Comparison of ENCODE assay signal across 28 mouse cellular contexts in genomic region chr10:106872714-106873113, GRCm38 (mm10).
"Had no signal": no experiment of that assay in that cellular context is flagged by ENCODE, and none has a peak within 500 bp of the region (broad histone marks: within the 10 kb centered on the region; RNA-seq: fewer than 3 reads in every experiment).

No protein-coding gene starts in this region.

- H3K4me1 ChIP-seq: embryonic facial prominence, embryonic 12.5 days; embryonic facial prominence, embryonic 13.5 days; embryonic facial prominence, embryonic 15.5 days; forebrain, embryonic 10.5 days; forebrain, embryonic 12.5 days; forebrain, embryonic 13.5 days; forebrain, embryonic 15.5 days had no signal

- H3K27ac ChIP-seq: embryonic facial prominence, embryonic 10.5 days; embryonic facial prominence, embryonic 12.5 days; embryonic facial prominence, embryonic 13.5 days; embryonic facial prominence, embryonic 15.5 days; forebrain, embryonic 10.5 days; forebrain, embryonic 12.5 days; forebrain, embryonic 13.5 days; forebrain, embryonic 15.5 days; gastrocnemius, adult 2 months had no signal

- ATAC-seq: forebrain, embryonic 13.5 days; forebrain, embryonic 14.5 days; forebrain, embryonic 15.5 days; forebrain, embryonic 16.5 days; forebrain, postnatal 0 days had no signal

- H3K4me2 ChIP-seq: embryonic facial prominence, embryonic 12.5 days; embryonic facial prominence, embryonic 13.5 days; embryonic facial prominence, embryonic 15.5 days; forebrain, embryonic 12.5 days; forebrain, embryonic 13.5 days; forebrain, embryonic 15.5 days had no signal

- H3K9me3 ChIP-seq: embryonic facial prominence, embryonic 10.5 days; embryonic facial prominence, embryonic 12.5 days; embryonic facial prominence, embryonic 13.5 days; embryonic facial prominence, embryonic 15.5 days; forebrain, embryonic 10.5 days; forebrain, embryonic 12.5 days; forebrain, embryonic 13.5 days; forebrain, embryonic 15.5 days had no signal

- H3K4me3 ChIP-seq: embryonic facial prominence, embryonic 10.5 days; embryonic facial prominence, embryonic 12.5 days; embryonic facial prominence, embryonic 13.5 days; embryonic facial prominence, embryonic 15.5 days; erythroblast, embryonic 14.5 days; forebrain, embryonic 10.5 days; forebrain, embryonic 12.5 days; forebrain, embryonic 13.5 days; forebrain, embryonic 15.5 days; gastrocnemius, adult 2 months had no signal

- H3K36me3 ChIP-seq: embryonic facial prominence, embryonic 10.5 days; embryonic facial prominence, embryonic 12.5 days; embryonic facial prominence, embryonic 13.5 days; embryonic facial prominence, embryonic 15.5 days; forebrain, embryonic 10.5 days; forebrain, embryonic 12.5 days; forebrain, embryonic 15.5 days had no signal

- H3K9ac ChIP-seq: embryonic facial prominence, embryonic 12.5 days; embryonic facial prominence, embryonic 13.5 days; embryonic facial prominence, embryonic 15.5 days; forebrain, embryonic 12.5 days; forebrain, embryonic 13.5 days; forebrain, embryonic 15.5 days; forebrain, postnatal 0 days had no signal

- H3K27me3 ChIP-seq: embryonic facial prominence, embryonic 12.5 days; embryonic facial prominence, embryonic 13.5 days; embryonic facial prominence, embryonic 15.5 days; forebrain, embryonic 12.5 days; forebrain, embryonic 13.5 days; forebrain, embryonic 15.5 days had no signal

- DNase-seq: cerebellum, adult 18-20 months; cerebellum, adult 2 months; cerebellum, adult 9-10 months; cerebellum, adult 9-11 months; cerebellum, postnatal 10 days; cerebellum, postnatal 14 days; cerebellum, postnatal 25 days; cerebellum, postnatal 36 days; embryo, embryonic 11 days; forebrain, postnatal 0 days; gastrocnemius, adult 2 months; gastrocnemius, postnatal 10 days; gastrocnemius, postnatal 14 days; gastrocnemius, postnatal 25 days; gastrocnemius, postnatal 36 days; heart, adult 11 months; heart, adult 18-20 months had no signal
